Mouse (Mus musculus): ENCODE measurements around the gene Slc16a4.

- TF ChIP-seq CTCF (IDR thresholded peaks at IDR 0.05) (no peak), EP300 (IDR thresholded peaks at IDR 0.05) (no peak)
Measured at GRCm38 (mm10) chr3:107357700-107358234, 66.7 kb downstream of the Slc16a4 start.

All from lung, postnatal 0 days (tissue).